Mouse (Mus musculus) heart, postnatal 10 days (tissue): ENCODE data around the gene Snx22. TPM values are rescaled to one million over a fixed set of nuclear protein-coding genes. Genes with fewer than 3 reads are reported as not detected.

Experiments used
- DNase-seq, 2 experiments: peaks; one replicate each; pipeline ENCODE4 v3.0.0; 2021
- intact Hi-C: fragments of 180-260 bp; cut with DNase I; formaldehyde crosslinking; loops from one replicate; pipeline ENCODE4 v1.15.1; 2025
- total RNA-seq, 2 experiments: library from RNA; stranded (reverse); gene quantifications; 2 replicates each; pipeline ENCODE4 v1.2.3; 2021

The Snx22 gene
- 1 to 10 TPM in 1 of 2 experiments, under 1 TPM in 1; 0.81 to 1.1 TPM for total RNA-seq

- intact Hi-C loops = no loop called here
- peak; percentile 74 to 84 for DNase-seq
Observed at GRCm38 (mm10) chr9:66069583-66069982, at the start of gene Snx22. Gene Snx22 (minus strand): TSS chr9:66069719.

GRCm38 (mm10) chr9:66116890-66117289, 47.4 kb upstream of the Snx22 start:
- intact Hi-C loops = no loop called here
- DNase-seq = peak; percentile 45 to 47

GRCm38 (mm10) chr9:66114341-66114740, 44.8 kb upstream of the Snx22 start:
- intact Hi-C loops = no loop called here
- DNase-seq = no peak

GRCm38 (mm10) chr9:66110611-66111379, 41.3 kb upstream of the Snx22 start:
- DNase-seq = no peak
- intact Hi-C loops = no loop called here

- intact Hi-C loops = no loop called here
- no peak for DNase-seq
Observed at GRCm38 (mm10) chr9:66110126-66110525, 40.6 kb upstream of the Snx22 start.

GRCm38 (mm10) chr9:66109574-66109973, 40.1 kb upstream of the Snx22 start:
- intact Hi-C loops = no loop called here
- no peak for DNase-seq

- intact Hi-C loops = no loop called here
- no peak for DNase-seq
Observed at GRCm38 (mm10) chr9:66105168-66105567, 35.6 kb upstream of the Snx22 start.

- no peak for DNase-seq
- intact Hi-C loops = no loop called here
Observed at GRCm38 (mm10) chr9:66104601-66105000, 35.1 kb upstream of the Snx22 start.

GRCm38 (mm10) chr9:66102668-66103067, 33.1 kb upstream of the Snx22 start:
- no peak for DNase-seq
- intact Hi-C loops = no loop called here

- intact Hi-C loops = no loop called here
- DNase-seq = no peak
Observed at GRCm38 (mm10) chr9:66101577-66101976, 32.1 kb upstream of the Snx22 start.

- intact Hi-C loops = no loop called here
- no peak for DNase-seq
Observed at GRCm38 (mm10) chr9:66092664-66093063, 23.1 kb upstream of the Snx22 start.

- DNase-seq = no peak
- intact Hi-C loops = no loop called here
Observed at GRCm38 (mm10) chr9:66091327-66092231, 22.1 kb upstream of the Snx22 start.

- intact Hi-C loops = no loop called here
- DNase-seq = no peak
Observed at GRCm38 (mm10) chr9:66090593-66091244, 21.2 kb upstream of the Snx22 start.

- intact Hi-C loops = loop anchor here (2.0 to 5.0 kb wide), 2 partner anchors 22 to 181 kb away; partner anchors contain the start of genes Csnk1g1 and Trip4
- DNase-seq = peak; percentile 55 to 69
Observed at GRCm38 (mm10) chr9:66088411-66088810, 18.9 kb upstream of the Snx22 start.

GRCm38 (mm10) chr9:66087062-66087461, 17.5 kb upstream of the Snx22 start:
- DNase-seq = no peak
- intact Hi-C loops = loop anchor here (5.0 kb wide), 1 partner anchor 180 kb away; the partner anchor contains the start of genes Csnk1g1 and Trip4

GRCm38 (mm10) chr9:66084171-66084570, 14.7 kb upstream of the Snx22 start:
- intact Hi-C loops = no loop called here
- DNase-seq = no peak

- no peak for DNase-seq
- intact Hi-C loops = no loop called here
Observed at GRCm38 (mm10) chr9:66081999-66082398, 12.5 kb upstream of the Snx22 start.

GRCm38 (mm10) chr9:66080804-66081459, 11.4 kb upstream of the Snx22 start:
- no peak for DNase-seq
- intact Hi-C loops = no loop called here

GRCm38 (mm10) chr9:66078493-66078892, 9.0 kb upstream of the Snx22 start:
- intact Hi-C loops = no loop called here
- no peak for DNase-seq

- intact Hi-C loops = no loop called here
Observed at GRCm38 (mm10) chr9:66078072-66078471, 8.6 kb upstream of the Snx22 start.

More at GRCm38 (mm10) chr9:66078072-66078471, 8.6 kb upstream of the Snx22 start:
- DNase-seq = no peak
